21 mouse cellular contexts compared by ENCODE assay signal in genomic region chr14:76425986-76426530, GRCm38 (mm10). TPM values are rescaled to one million over a fixed set of nuclear protein-coding genes. Genes with fewer than 3 reads are reported as not detected.
DNase-seq lines count a peak whose midpoint lies in the region; ATAC-seq lines count a peak whose summit lies in the region.
"Had no signal": no experiment of that assay in that cellular context is flagged by ENCODE, and none has a peak within 500 bp of the region (broad histone marks: within the 10 kb centered on the region; RNA-seq: fewer than 3 reads in every experiment).

No protein-coding gene starts in this region.

- no peak overlapping the region for H3K4me2 ChIP-seq in forebrain, embryonic 14.5 days (ENCODE audit: low read length)
- H3K4me2 ChIP-seq in forebrain, embryonic 16.5 days (ENCODE audit: low read length), result no peak overlapping the region
- no peak overlapping the region for H3K4me2 ChIP-seq in midbrain, embryonic 11.5 days
- no peak overlapping the region for H3K4me2 ChIP-seq in midbrain, embryonic 14.5 days (ENCODE audit: low read length)
- H3K4me2 ChIP-seq: heart, embryonic 11.5 days; limb, embryonic 15.5 days had no signal

- H3K36me3 ChIP-seq in forebrain, embryonic 14.5 days (ENCODE audit: control insufficient read depth, insufficient read depth, low read length), result peaks cover 70% of the 10 kb centered on the region
- peaks cover 22% of the 10 kb centered on the region for H3K36me3 ChIP-seq in forebrain, embryonic 16.5 days (ENCODE audit: control insufficient read depth, insufficient read depth)
- peaks cover 15% of the 10 kb centered on the region for H3K36me3 ChIP-seq in midbrain, embryonic 11.5 days (ENCODE audit: control insufficient read depth, insufficient read depth, low read length)
- H3K36me3 ChIP-seq in midbrain, embryonic 10.5 days, result peaks cover 100% of the 10 kb centered on the region
- H3K36me3 ChIP-seq in midbrain, embryonic 14.5 days (ENCODE audit: control insufficient read depth, insufficient read depth, low read length), result peaks cover 62% of the 10 kb centered on the region

- H3K9ac ChIP-seq in forebrain, embryonic 14.5 days (ENCODE audit: low read length), result no peak overlapping the region
- H3K9ac ChIP-seq in forebrain, embryonic 16.5 days (replicated peaks; ENCODE audit: low read depth, low read length), result no peak overlapping the region
- no peak overlapping the region for H3K9ac ChIP-seq in midbrain, embryonic 11.5 days (ENCODE audit: low read length)
- H3K9ac ChIP-seq in midbrain, embryonic 14.5 days (replicated peaks; ENCODE audit: low read length), result no peak overlapping the region
- H3K9ac ChIP-seq: limb, embryonic 15.5 days had no signal

- no peaks in the 10 kb centered on the region for H3K27me3 ChIP-seq in forebrain, embryonic 14.5 days (replicated peaks; ENCODE audit: control insufficient read depth, insufficient read depth, low read length)
- no peaks in the 10 kb centered on the region for H3K27me3 ChIP-seq in forebrain, embryonic 16.5 days (replicated peaks; ENCODE audit: control insufficient read depth, insufficient read depth, low read length)
- no peaks in the 10 kb centered on the region for H3K27me3 ChIP-seq in midbrain, embryonic 11.5 days (ENCODE audit: control insufficient read depth, insufficient read depth, low read length)
- H3K27me3 ChIP-seq in midbrain, embryonic 10.5 days (ENCODE audit: low read depth, poor library complexity, severe bottlenecking), result no peaks in the 10 kb centered on the region
- no peaks in the 10 kb centered on the region for H3K27me3 ChIP-seq in midbrain, embryonic 14.5 days (ENCODE audit: control insufficient read depth, insufficient read depth, low read length)
- H3K27me3 ChIP-seq: CH12.LX; limb, embryonic 15.5 days had no signal

- H3K27ac ChIP-seq in forebrain, embryonic 14.5 days (ENCODE audit: low read depth, low read length), result no peak overlapping the region; the same call in 1 of the 2 replicates
- H3K27ac ChIP-seq in forebrain, embryonic 16.5 days (ENCODE audit: low read length), result no peak overlapping the region
- no peak overlapping the region for H3K27ac ChIP-seq in midbrain, embryonic 11.5 days (ENCODE audit: low read depth, low read length)
- no peak overlapping the region for H3K27ac ChIP-seq in midbrain, embryonic 10.5 days (replicated peaks)
- H3K27ac ChIP-seq in midbrain, embryonic 14.5 days (replicated peaks; ENCODE audit: low read depth, low read length), result no peak overlapping the region
- H3K27ac ChIP-seq: kidney, postnatal 0 days; limb, embryonic 15.5 days; stomach, postnatal 0 days had no signal

- WGBS in forebrain, embryonic 14.5 days, result 67% methylated on average over 21 of the region's 21 CpGs
- WGBS in forebrain, embryonic 16.5 days, result 68% methylated on average over 21 of the region's 21 CpGs
- WGBS in midbrain, embryonic 11.5 days, result 93% methylated on average over 21 of the region's 21 CpGs
- WGBS in midbrain, embryonic 10.5 days, result 92% methylated on average over 21 of the region's 21 CpGs
- WGBS in midbrain, embryonic 14.5 days, result 80% methylated on average over 21 of the region's 21 CpGs

- ATAC-seq in forebrain, embryonic 14.5 days, result peak; percentile 65; the same call in 1 of the 2 replicates
- ATAC-seq in forebrain, embryonic 16.5 days, result no peak; the same call in 1 of the 2 replicates
- 0 out of 2 replicates have a peak, but pooled peaks have one; percentile 27 for ATAC-seq in midbrain, embryonic 11.5 days (ENCODE audit: low FRiP score)
- ATAC-seq in midbrain, embryonic 14.5 days (ENCODE audit: low FRiP score, low TSS enrichment), result no peak; the same call in 1 of the 2 replicates
- ATAC-seq: lung, postnatal 0 days had no signal

- no peaks in the 10 kb centered on the region for H3K9me3 ChIP-seq in forebrain, embryonic 14.5 days (replicated peaks; ENCODE audit: control insufficient read depth, low read length)
- no peaks in the 10 kb centered on the region for H3K9me3 ChIP-seq in forebrain, embryonic 16.5 days (ENCODE audit: control insufficient read depth, low read length)
- H3K9me3 ChIP-seq in midbrain, embryonic 11.5 days (ENCODE audit: control insufficient read depth, low read length), result no peaks in the 10 kb centered on the region
- H3K9me3 ChIP-seq in midbrain, embryonic 10.5 days (replicated peaks), result no peaks in the 10 kb centered on the region
- no peaks in the 10 kb centered on the region for H3K9me3 ChIP-seq in midbrain, embryonic 14.5 days (ENCODE audit: control insufficient read depth, low read length)
- H3K9me3 ChIP-seq: limb, embryonic 15.5 days had no signal

- DNase-seq in forebrain, embryonic 14.5 days (ENCODE audit: low spot score), result peak; percentile 49
- no peak for DNase-seq in midbrain, embryonic 11.5 days (ENCODE audit: low spot score, missing footprints)
- no peak for DNase-seq in midbrain, embryonic 10.5 days (ENCODE audit: low spot score)
- peak; percentile 63 for DNase-seq in ES-CJ7 (ENCODE audit: low read depth, low spot score)
- DNase-seq in midbrain, embryonic 14.5 days, result peak; percentile 37
- DNase-seq in thymus, postnatal 4 days, result no peak
- no peak for DNase-seq in cerebellum, adult 9-10 months
- DNase-seq: adrenal gland, postnatal 25 days; cerebellum, adult 11-12 months; cerebellum, postnatal 36 days; heart, postnatal 10 days; kidney, adult 18-20 months; layer of hippocampus, postnatal 36 days; thymus, postnatal 25 days had no signal

- H3K4me3 ChIP-seq in forebrain, embryonic 14.5 days (ENCODE audit: low read depth, low read length), result no peak overlapping the region
- H3K4me3 ChIP-seq in forebrain, embryonic 16.5 days (replicated peaks; ENCODE audit: low read length), result no peak overlapping the region
- H3K4me3 ChIP-seq in midbrain, embryonic 11.5 days (ENCODE audit: low read depth, low read length), result no peak overlapping the region
- H3K4me3 ChIP-seq in midbrain, embryonic 10.5 days, result no peak overlapping the region
- no peak overlapping the region for H3K4me3 ChIP-seq in midbrain, embryonic 14.5 days (replicated peaks; ENCODE audit: low read depth, low read length)
- H3K4me3 ChIP-seq: limb, embryonic 15.5 days had no signal

- peaks cover 18% of the 10 kb centered on the region for H3K4me1 ChIP-seq in forebrain, embryonic 14.5 days (ENCODE audit: control insufficient read depth, insufficient read depth, low read length)
- H3K4me1 ChIP-seq in forebrain, embryonic 16.5 days (replicated peaks; ENCODE audit: control insufficient read depth, insufficient read depth, low read length), result peaks cover 46% of the 10 kb centered on the region
- peaks cover 6% of the 10 kb centered on the region for H3K4me1 ChIP-seq in midbrain, embryonic 11.5 days (ENCODE audit: control insufficient read depth, insufficient read depth, low read length)
- peaks cover 33% of the 10 kb centered on the region for H3K4me1 ChIP-seq in midbrain, embryonic 10.5 days
- H3K4me1 ChIP-seq in midbrain, embryonic 14.5 days (ENCODE audit: control insufficient read depth, insufficient read depth, low read length), result peaks cover 27% of the 10 kb centered on the region

RNA-seq across cellular contexts. Expression of gene Tsc22d1, which starts 11.3 kb away (rescaled TPM):
- 854 and 922 TPM in 2 replicates for polyA plus RNA-seq in forebrain, embryonic 14.5 days (2014; fragmentation: Nextera tagmentation; extraction: Ambion mirVana)
- 749 and 886 TPM in 2 replicates for polyA plus RNA-seq in forebrain, embryonic 16.5 days (2015; fragmentation: Nextera tagmentation; extraction: Ambion mirVana)
- 494 and 495 TPM in 2 replicates for polyA plus RNA-seq in midbrain, embryonic 11.5 days (2014; fragmentation: Nextera tagmentation; extraction: Ambion mirVana)
- 313 and 341 TPM in 2 replicates for polyA plus RNA-seq in midbrain, embryonic 10.5 days (2016; fragmentation: Nextera tagmentation; extraction: Ambion mirVana)
- 792 and 872 TPM in 2 replicates for polyA plus RNA-seq in midbrain, embryonic 14.5 days (2014; fragmentation: Nextera tagmentation; extraction: Ambion mirVana)

Comparison
In these comparisons a context has a peak if more than half of its experiments do, and no peak if none do; other contexts are left out.
1. ATAC-seq: peak in forebrain, embryonic 14.5 days (single experiment) and midbrain, embryonic 11.5 days (single experiment); none in forebrain, embryonic 16.5 days (single experiment) and midbrain, embryonic 14.5 days (single experiment).
2. DNase-seq: peak in forebrain, embryonic 14.5 days (single experiment), ES-CJ7 (single experiment) and midbrain, embryonic 14.5 days (single experiment); none in midbrain, embryonic 11.5 days (single experiment), midbrain, embryonic 10.5 days (single experiment), thymus, postnatal 4 days (single experiment) and cerebellum, adult 9-10 months (single experiment).